Mouse (Mus musculus): Measurements from ENCODE around the gene Defb26. TPM values are rescaled to one million over a fixed set of nuclear protein-coding genes. Genes with fewer than 3 reads are reported as not detected.

Gene Defb26
- total RNA-seq (2021), result not detected
- long read RNA-seq, experiment 1, result 0 reads
- long read RNA-seq, experiment 2, result 0 reads

GRCm38 (mm10) chr2:152511592-152511991, at the start of gene Defb26:
TSS of gene Defb26 (minus strand) at chr2:152511692.
- no peak for DNase-seq (ENCODE audit: low spot score)

DNA sequence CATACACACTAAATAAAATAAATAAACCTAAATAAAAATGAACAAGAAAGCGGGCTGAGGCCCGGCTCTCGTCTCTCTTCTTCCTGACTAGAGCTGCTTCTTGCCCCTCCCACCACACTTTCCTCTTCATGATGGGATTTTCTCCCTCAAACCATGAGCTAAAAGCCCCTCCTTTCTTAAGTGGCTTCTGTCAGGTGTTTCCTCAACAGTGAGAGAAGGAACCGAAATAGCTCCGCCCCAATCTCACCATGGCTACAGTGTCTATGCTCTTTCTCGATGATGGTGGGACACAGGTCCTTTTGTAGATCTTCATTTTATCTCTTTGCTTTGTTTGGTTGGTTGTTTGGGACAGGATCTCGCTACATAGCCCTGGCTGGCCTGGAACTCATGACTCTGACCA, 45.2 kb upstream of the Defb26 start:
- no peak for DNase-seq (ENCODE audit: low spot score)

- peak; percentile 35 for DNase-seq (ENCODE audit: low spot score)
These were observed 42.4 kb upstream of the Defb26 start for GRCm38 (mm10) chr2:152553774-152554423.

DNA sequence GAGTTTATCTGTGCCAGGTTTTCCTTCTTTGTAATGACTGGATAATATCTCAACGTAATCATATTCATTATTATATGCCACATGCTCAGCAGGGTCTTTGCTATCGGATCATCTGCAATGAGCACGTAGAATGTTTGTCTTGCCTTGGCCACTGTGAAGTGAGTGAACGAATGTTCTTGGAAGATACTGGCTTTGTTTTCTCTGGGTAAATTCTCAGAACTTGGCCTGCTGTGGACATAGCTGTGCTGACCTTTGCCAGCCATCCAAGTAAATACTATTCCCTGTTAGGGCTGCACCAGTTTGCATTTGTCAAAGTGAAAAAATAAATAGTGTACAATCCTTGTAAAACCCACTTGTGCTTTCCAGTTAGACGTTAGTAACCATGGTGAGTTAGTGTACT, 36.6 kb upstream of the Defb26 start:
- no peak for DNase-seq (ENCODE audit: low spot score)

GRCm38 (mm10) chr2:152544691-152545090, 33.2 kb upstream of the Defb26 start:
- DNase-seq (ENCODE audit: low spot score), result no peak

DNA sequence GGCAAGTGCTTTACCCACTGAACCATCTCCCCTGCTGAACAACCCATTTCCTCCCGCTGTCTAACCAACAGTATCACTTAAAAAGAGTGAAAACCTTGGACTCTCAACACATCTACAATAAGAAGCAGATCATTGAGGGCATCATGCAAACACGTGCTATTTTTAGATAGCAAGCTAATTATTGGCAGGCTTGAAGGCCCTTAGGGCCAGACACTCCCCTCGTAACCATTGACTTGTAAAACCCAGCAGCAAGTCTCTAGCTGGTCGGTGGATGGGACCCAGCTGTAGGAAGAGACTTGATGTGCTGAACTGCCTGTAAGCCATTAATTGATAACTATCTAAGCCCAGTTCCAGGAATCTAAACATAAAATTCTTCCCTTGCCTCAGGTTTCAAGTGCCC, 32.0 kb upstream of the Defb26 start:
- no peak for DNase-seq (ENCODE audit: low spot score)

GRCm38 (mm10) chr2:152542897-152543296, 31.4 kb upstream of the Defb26 start:
- no peak for DNase-seq (ENCODE audit: low spot score)

DNA sequence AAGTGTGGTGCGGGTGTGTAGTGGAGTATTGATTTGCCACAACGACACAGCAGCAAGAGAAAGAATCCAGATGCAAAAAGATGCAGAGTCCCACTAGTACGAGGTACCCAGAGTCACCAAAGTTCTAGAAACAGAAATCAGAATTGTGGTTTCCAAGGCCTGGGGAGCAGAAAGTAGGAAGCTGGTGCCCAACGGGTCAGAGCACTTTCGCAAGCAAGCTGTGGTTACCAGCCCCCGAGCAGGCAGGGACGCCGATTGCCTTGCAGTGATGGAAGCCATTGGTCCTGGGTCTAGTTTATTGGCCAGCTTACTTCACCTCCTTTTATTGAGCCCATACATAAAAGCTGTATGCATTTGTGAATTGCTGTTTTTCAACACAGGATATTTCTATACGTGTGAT, 30.5 kb upstream of the Defb26 start:
- DNase-seq (ENCODE audit: low spot score), result no peak

DNA sequence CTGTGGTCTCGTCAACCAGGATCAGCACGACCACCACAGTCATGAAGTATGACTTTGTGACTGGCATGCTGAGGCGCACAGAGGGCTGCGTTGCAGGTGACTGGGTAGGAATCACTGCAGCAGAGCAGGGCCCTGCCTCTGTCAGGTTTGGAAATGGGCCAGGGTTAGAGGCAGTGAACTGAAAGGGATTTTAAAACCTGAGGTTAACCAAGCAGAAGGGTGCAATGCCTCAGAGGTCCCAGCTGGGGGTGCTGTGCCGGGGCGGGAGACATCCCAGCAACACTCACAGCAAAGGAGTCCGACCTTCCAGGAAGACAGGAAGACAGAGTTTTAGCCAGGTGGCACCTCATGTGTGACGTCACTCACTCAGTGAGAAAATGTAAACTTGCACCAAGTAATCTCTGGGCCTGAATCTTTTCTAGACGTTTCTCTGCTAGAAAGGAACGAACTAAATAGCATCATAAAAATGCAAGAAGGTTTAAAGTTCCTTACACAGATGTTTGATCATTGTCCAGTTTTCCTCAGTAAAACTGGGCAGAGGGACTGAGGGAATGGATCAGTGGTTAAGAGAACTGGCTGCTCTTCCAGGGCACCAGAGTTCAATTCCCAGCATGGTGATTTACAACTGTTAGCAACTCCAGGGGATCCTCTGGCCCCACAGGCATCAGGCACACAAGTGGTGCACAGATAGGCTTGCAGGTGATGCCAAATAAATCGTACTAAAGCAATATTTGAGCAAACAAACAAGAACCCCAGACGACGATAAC, 28.6 kb upstream of the Defb26 start, which contains the start of gene Defb29:
Defb29 (minus strand) TSS at position 155 of the 767 bp plus-strand sequence.
- DNase-seq (ENCODE audit: low spot score), result no peak

GRCm38 (mm10) chr2:152517981-152518380, 6.5 kb upstream of the Defb26 start, which contains the start of gene Defb28:
TSS of gene Defb28 (plus strand) at chr2:152518255.
- DNase-seq (ENCODE audit: low spot score), result no peak

DNA sequence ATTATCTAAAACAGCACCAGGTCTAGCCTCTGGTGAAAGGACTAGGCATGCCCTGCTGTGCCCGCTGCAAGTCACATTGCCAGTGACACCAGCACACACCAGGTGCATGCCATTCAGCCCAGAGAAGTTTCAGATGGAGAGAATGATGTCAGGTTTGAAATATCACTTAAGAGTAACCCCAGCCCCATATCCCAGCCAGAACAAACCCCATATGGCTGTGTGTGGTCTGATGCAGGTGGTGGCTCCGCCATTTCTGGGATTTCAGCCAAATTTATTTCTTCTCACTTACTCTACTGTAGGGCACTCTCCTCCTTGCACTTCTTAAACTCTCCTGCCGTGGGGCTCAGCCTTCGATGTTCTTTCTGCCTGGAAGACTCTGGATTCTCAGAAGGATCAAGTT, 4.6 kb upstream of the Defb26 start:
- no peak for DNase-seq (ENCODE audit: low spot score)

DNA sequence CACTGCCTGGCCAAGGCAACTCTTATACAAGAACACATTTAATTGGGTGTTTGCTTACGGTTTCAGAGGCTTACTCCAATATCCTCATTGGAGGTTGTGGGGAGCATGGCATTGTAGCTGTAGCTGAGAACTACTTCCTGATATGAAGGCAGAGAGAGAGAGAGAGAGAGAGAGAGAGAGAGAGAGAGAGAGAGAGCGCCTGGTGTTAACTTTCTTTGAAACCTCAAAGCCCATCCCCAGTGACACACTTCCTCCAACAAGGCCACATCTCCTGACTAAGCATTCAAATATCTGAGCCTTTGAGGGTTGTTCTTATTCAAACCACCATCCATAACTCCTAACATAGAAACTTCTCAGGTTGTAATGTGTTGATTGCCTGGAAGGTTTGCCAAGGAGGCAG, 7.5 kb downstream of the Defb26 start:
- no peak for DNase-seq (ENCODE audit: low spot score)

DNA sequence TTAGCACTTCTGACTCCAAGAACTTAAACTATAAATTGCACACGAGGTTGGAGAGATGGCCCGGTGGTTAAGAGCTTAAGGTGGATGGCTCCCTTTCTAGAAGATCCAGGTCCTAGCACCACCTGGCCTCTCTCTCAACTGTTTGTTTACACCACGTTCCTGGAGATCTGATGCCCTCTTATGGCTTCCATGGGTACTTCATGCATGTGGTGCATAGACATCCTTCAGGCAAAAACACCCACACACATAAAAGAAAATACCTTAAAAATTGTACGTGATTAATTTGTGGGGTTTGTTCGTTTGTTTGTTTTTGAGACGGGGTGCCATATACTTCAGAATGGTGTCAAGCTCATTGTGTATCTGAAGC, 10.6 kb downstream of the Defb26 start:
- DNase-seq (ENCODE audit: low spot score), result no peak

GRCm38 (mm10) chr2:152500204-152500862, 11.2 kb downstream of the Defb26 start:
- DNase-seq (ENCODE audit: low spot score), result no peak

GRCm38 (mm10) chr2:152498020-152498419, 13.5 kb downstream of the Defb26 start:
- DNase-seq (ENCODE audit: low spot score), result no peak

GRCm38 (mm10) chr2:152493151-152493550, 18.3 kb downstream of the Defb26 start:
- no peak for DNase-seq (ENCODE audit: low spot score)

DNA sequence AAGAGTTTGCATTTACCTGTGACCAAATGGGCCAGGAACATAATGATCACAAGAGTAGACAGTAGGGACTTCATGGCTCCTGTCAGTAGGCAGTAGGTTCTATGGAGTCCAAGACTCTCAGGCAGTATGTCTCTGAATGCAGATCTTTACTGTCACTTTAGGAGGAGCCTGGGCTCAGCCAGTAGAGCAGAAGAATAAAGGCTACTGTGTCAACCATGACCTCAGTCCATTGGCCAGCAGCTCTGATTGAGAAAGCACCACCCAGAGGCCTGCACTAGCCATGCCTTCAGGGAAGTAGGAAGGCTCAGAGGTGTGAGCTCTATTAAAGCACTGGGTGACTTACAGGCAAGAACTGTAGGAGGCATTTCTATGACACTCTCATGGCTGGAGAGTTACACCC, 21.5 kb downstream of the Defb26 start, which contains the start of gene Defb22:
Defb22 (minus strand) TSS at position 101 of the 400 bp plus-strand sequence.
- DNase-seq (ENCODE audit: low spot score), result no peak

- DNase-seq (ENCODE audit: low spot score), result no peak
These were observed 24.5 kb downstream of the Defb26 start for GRCm38 (mm10) chr2:152487024-152487423.

GRCm38 (mm10) chr2:152481726-152482125, 29.8 kb downstream of the Defb26 start:
- no peak for DNase-seq (ENCODE audit: low spot score)

DNA sequence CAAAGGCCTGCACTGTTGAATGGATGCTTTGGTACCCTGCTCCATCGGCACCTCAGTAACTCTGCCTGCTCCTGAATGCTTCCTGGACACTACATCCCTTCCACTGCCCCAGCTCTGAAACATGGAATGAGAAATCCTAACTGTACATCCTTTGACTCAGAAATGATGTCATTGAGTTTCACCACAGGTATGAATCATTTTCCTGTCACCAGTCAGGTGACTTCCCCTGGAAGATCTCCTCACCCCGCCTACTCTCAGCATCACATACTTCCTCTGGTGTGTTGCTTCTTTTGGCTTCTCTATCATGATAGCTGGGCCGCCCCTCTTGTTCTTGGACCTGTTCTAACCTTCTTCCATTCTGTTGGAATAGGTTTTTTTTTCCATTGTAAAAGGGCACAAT, 30.6 kb downstream of the Defb26 start:
- DNase-seq (ENCODE audit: low spot score), result no peak

- no peak for DNase-seq (ENCODE audit: low spot score)
These were observed 34.7 kb downstream of the Defb26 start, which contains the start of gene Defb20 for GRCm38 (mm10) chr2:152476763-152477162. TSS of gene Defb20 (plus strand) at chr2:152477063.

GRCm38 (mm10) chr2:152472434-152472833, 39.1 kb downstream of the Defb26 start:
- DNase-seq (ENCODE audit: low spot score), result no peak
